Mouse (Mus musculus): ENCODE data around the gene Ptchd4.

DNA sequence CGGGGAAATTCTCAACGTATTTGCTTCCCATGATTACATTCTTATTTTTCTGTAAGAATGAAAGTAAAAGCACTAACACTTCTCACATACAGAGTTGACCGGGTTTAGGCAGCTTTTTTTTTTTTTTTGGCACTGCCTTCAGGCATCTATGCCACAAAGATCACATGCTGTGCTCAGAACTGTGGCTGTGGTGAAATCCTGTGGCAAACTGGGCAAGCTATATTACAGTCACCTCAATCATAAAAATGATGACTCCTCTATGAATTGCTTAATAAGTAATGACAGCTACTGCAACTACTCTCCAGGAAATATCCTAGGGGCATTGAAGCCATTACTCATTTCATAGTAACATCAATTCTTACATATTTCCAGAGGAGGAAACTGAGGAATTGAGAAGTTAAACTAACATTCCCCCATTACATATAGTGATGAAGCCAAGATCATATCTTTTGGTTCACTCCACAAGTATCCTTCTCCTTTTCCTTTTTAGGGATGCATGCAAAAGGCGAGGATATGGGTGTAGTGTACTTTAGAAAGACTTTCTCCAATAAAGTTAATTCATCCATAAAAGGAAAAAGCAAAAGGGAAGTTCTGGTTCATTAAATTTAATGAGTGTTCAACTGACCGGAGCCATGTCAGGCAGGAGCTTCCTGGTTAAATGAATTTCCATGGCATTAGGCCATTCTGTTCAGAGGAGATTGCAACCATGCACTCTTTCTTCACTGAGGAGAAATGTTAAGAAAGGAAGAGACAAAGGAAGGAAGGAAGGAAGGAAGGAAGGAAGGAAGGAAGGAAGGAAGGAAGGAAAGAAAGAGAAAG, 164.6 kb downstream of the Ptchd4 start:
- no peak for TF ChIP-seq GATA1 (IDR thresholded peaks at IDR 0.05; ENCODE audit: borderline replicate concordance, low read length)
- TF ChIP-seq FLI1 (IDR thresholded peaks at IDR 0.05; ENCODE audit: low read length), result no peak
